1 mouse cellular context compared by ENCODE assay signal in genomic region chr12:84396947-84397679, GRCm38 (mm10).
TF ChIP-seq lines count a peak whose summit lies in the region.

No protein-coding gene starts in this region.

TF ChIP-seq in CH12.LX, 34 proteins besides CTCF, POLR2A, EP300 and RAD21:
- TF ChIP-seq MAFK (IDR thresholded peaks at IDR 0.05; ENCODE audit: insufficient replicate concordance, low read length), result no peak
- TF ChIP-seq CHD1 (IDR thresholded peaks at IDR 0.05; ENCODE audit: low read depth, low read length), result no peak
- no peak for TF ChIP-seq BHLHE40 (IDR thresholded peaks at IDR 0.05; ENCODE audit: low read depth, low read length)
- no peak for TF ChIP-seq ZMIZ1 (IDR thresholded peaks at IDR 0.05; ENCODE audit: low read depth, low read length)
- TF ChIP-seq SMC3 (IDR thresholded peaks at IDR 0.05; ENCODE audit: low read depth, low read length), result no peak
- TF ChIP-seq POLR2AphosphoS2 (IDR thresholded peaks at IDR 0.05; ENCODE audit: low read depth, low read length), result no peak
- TF ChIP-seq MAX (IDR thresholded peaks at IDR 0.05; ENCODE audit: low read length), result no peak
- no peak for TF ChIP-seq HCFC1 (IDR thresholded peaks at IDR 0.05; ENCODE audit: low read depth, low read length)
- TF ChIP-seq MAZ (IDR thresholded peaks at IDR 0.05; ENCODE audit: low read depth, low read length), result no peak
- no peak for TF ChIP-seq E2F4 (IDR thresholded peaks at IDR 0.05; ENCODE audit: insufficient replicate concordance, low read depth, low read length)
- TF ChIP-seq ETS1 (conservative IDR thresholded peaks at IDR 0.05; ENCODE audit: low read depth, low read length), result no peak
- TF ChIP-seq NRF1 (IDR thresholded peaks at IDR 0.05; ENCODE audit: low read depth, low read length), result no peak
- no peak for TF ChIP-seq TCF12 (IDR thresholded peaks at IDR 0.05; ENCODE audit: low read depth, low read length)
- TF ChIP-seq MEF2A (IDR thresholded peaks at IDR 0.05; ENCODE audit: borderline replicate concordance, low read depth, low read length), result no peak
- TF ChIP-seq ZC3H11A (IDR thresholded peaks at IDR 0.05; ENCODE audit: low read depth, low read length), result no peak
- TF ChIP-seq KAT2A (IDR thresholded peaks at IDR 0.05; ENCODE audit: insufficient replicate concordance, low read length), result no peak
